Mouse (Mus musculus): ENCODE results near the gene Phf3.

DNA sequence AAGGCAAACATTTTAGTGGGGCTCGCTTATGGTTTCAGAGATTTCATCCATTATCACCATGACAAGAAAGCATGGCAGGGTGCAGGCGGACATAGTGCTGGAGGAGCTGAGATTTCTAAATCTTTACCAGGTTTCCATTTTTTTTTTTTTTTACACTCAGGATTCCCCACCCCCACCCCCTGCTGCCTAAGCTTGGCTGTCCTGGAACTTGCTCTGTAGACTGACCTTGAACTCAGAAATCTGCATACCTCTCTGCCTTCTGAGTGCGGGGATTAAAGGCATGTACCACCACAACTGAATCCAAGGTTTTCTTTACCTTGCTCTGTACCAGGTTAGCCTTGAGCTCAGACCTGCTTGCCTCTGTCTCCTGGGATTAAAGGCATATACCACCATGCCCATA, 48.5 kb upstream of the Phf3 start:
- TF ChIP-seq CTCF (conservative IDR thresholded peaks at IDR 0.05; ENCODE audit: low read length): no peak
- no peak for TF ChIP-seq NANOG (IDR thresholded peaks at IDR 0.05; ENCODE audit: borderline replicate concordance, low read length)
